Mouse (Mus musculus) B cell, adult (primary cell): ENCODE data around the gene Tiparp. TPM values are rescaled to one million over a fixed set of nuclear protein-coding genes. Genes with fewer than 3 reads are reported as not detected.

ENCODE experiments used
- total RNA-seq: library from RNA; stranded (reverse); gene quantifications from 4 replicates; pipeline ENCODE4 v1.2.4, GENCODE M21; 2023; ENCODE audit not compliant: inconsistent age

The Tiparp gene
- total RNA-seq: 62.6 to 74.9 TPM (median 70.2 TPM) in 4 replicates

DNA sequence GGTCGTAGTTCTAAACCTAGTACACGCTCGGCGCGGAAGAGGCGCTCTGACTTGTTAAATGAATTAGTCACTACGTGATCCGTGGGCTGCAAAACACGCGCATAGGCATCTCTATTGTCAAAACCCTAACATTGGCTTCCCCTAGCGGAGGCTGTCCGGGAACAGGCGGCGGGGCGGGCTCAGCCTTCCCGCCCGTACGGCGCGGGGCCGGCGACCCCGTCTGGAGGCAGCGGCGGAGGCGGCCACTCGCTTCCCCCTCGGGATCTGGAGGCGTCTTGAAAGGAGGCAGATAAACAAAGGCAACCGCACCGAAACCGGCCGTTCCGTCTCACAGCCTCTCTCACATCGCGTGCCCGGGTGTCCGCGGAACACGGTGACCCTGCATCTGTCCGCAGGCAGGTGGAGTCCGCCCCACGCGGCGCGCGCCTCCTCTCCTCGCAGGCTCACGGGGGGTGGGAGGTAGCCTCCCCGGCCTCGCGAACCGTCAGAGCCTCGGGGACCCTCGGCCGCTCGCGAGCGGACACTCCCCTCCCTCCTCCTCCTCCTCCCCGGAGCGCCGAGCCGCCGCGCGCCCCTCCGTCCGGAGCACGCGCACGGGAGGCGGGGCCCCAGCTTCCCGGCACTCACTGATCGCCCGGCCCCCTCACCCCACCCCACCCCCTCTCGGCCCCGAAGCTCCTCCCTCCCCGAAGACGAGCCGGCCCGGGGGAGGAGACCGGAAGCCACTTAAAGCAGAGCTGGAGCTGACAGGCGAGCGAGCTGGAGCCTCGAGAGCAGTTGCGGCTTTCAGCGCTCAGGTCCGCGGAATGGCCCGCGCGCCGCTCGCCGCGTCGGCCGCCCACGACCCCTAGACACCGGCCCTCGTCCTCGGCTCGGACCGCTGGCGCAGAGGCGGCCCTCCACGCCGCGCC, at the start of gene Tiparp:
TSS of gene Tiparp (plus strand) at position 720 of the 911 bp plus-strand sequence.

Other genes with a start within 250 kb of the Tiparp start
- 59.8 to 68.0 TPM (median 66.4 TPM) in 4 replicates for gene Ssr3, start 135.8 kb upstream of the Tiparp start, total RNA-seq
- 1.6 to 2.4 TPM (median 1.6 TPM) in 4 replicates for gene Lekr1, start 137.8 kb downstream of the Tiparp start, total RNA-seq